In genomic region chr10:57313799-57314198, GRCm38 (mm10) we compare ENCODE assay signal across 17 mouse cellular contexts.
DNase-seq lines count a peak whose midpoint lies in the region; ATAC-seq lines count a peak whose summit lies in the region.
"Had no signal": no experiment of that assay in that cellular context is flagged by ENCODE, and none has a peak within 500 bp of the region (broad histone marks: within the 10 kb centered on the region; RNA-seq: fewer than 3 reads in every experiment).

No protein-coding gene starts in this region.

- WGBS in hindbrain, embryonic 13.5 days = 79% methylated on average over 3 of the region's 3 CpGs
- 86% methylated on average over 3 of the region's 3 CpGs for WGBS in hindbrain, embryonic 11.5 days
- WGBS in forebrain, embryonic 16.5 days = 75% methylated on average over 3 of the region's 3 CpGs
- WGBS in kidney, embryonic 15.5 days = 68% methylated on average over 3 of the region's 3 CpGs

- no peak overlapping the region for H3K9ac ChIP-seq in hindbrain, embryonic 13.5 days
- no peak overlapping the region for H3K9ac ChIP-seq in hindbrain, embryonic 11.5 days (ENCODE audit: low read depth, low read length)
- H3K9ac ChIP-seq in forebrain, embryonic 16.5 days (replicated peaks; ENCODE audit: low read depth, low read length) = no peak overlapping the region
- no peak overlapping the region for H3K9ac ChIP-seq in kidney, embryonic 15.5 days
- H3K9ac ChIP-seq: embryonic facial prominence, embryonic 15.5 days had no signal

- no peak overlapping the region for H3K4me2 ChIP-seq in hindbrain, embryonic 13.5 days
- H3K4me2 ChIP-seq in hindbrain, embryonic 11.5 days (replicated peaks; ENCODE audit: low read depth, low read length) = no peak overlapping the region
- no peak overlapping the region for H3K4me2 ChIP-seq in forebrain, embryonic 16.5 days (ENCODE audit: low read length)
- no peak overlapping the region for H3K4me2 ChIP-seq in kidney, embryonic 15.5 days
- H3K4me2 ChIP-seq: embryonic facial prominence, embryonic 15.5 days; liver, embryonic 11.5 days had no signal

- H3K9me3 ChIP-seq in hindbrain, embryonic 13.5 days = no peaks in the 10 kb centered on the region
- H3K9me3 ChIP-seq in hindbrain, embryonic 11.5 days (ENCODE audit: control insufficient read depth, low read length) = no peaks in the 10 kb centered on the region
- H3K9me3 ChIP-seq in forebrain, embryonic 16.5 days (ENCODE audit: control insufficient read depth, low read length) = no peaks in the 10 kb centered on the region
- H3K9me3 ChIP-seq in kidney, embryonic 15.5 days (replicated peaks) = no peaks in the 10 kb centered on the region
- H3K9me3 ChIP-seq: embryonic facial prominence, embryonic 15.5 days had no signal

- H3K4me3 ChIP-seq in hindbrain, embryonic 13.5 days = no peak overlapping the region
- H3K4me3 ChIP-seq in hindbrain, embryonic 11.5 days (ENCODE audit: low read depth, low read length) = no peak overlapping the region
- no peak overlapping the region for H3K4me3 ChIP-seq in forebrain, embryonic 16.5 days (replicated peaks; ENCODE audit: low read length)
- no peak overlapping the region for H3K4me3 ChIP-seq in kidney, embryonic 15.5 days (replicated peaks)
- H3K4me3 ChIP-seq: embryonic facial prominence, embryonic 15.5 days; myocyte had no signal

- H3K27me3 ChIP-seq in hindbrain, embryonic 13.5 days = no peaks in the 10 kb centered on the region
- H3K27me3 ChIP-seq in hindbrain, embryonic 11.5 days (ENCODE audit: control insufficient read depth, insufficient read depth, low read length) = no peaks in the 10 kb centered on the region
- no peaks in the 10 kb centered on the region for H3K27me3 ChIP-seq in forebrain, embryonic 16.5 days (replicated peaks; ENCODE audit: control insufficient read depth, insufficient read depth, low read length)
- H3K27me3 ChIP-seq in kidney, embryonic 15.5 days = no peaks in the 10 kb centered on the region; the same call in 1 of the 2 replicates
- H3K27me3 ChIP-seq: embryonic facial prominence, embryonic 15.5 days had no signal

- H3K27ac ChIP-seq in hindbrain, embryonic 13.5 days = no peak overlapping the region
- H3K27ac ChIP-seq in hindbrain, embryonic 11.5 days (ENCODE audit: low read depth, low read length) = no peak overlapping the region
- no peak overlapping the region for H3K27ac ChIP-seq in forebrain, embryonic 16.5 days (ENCODE audit: low read length)
- H3K27ac ChIP-seq in kidney, embryonic 15.5 days = no peak overlapping the region
- H3K27ac ChIP-seq: embryonic facial prominence, embryonic 15.5 days; stomach, postnatal 0 days had no signal

- DNase-seq in hindbrain, embryonic 11.5 days (ENCODE audit: low spot score) = no peak
- peak; percentile 53 for DNase-seq in brain, adult 2 months (ENCODE audit: low read depth, low spot score)
- peak; percentile 11 to 13 for DNase-seq in cerebellum, adult 18-20 months
- no peak for DNase-seq in left cerebral cortex, adult 9 months (ENCODE audit: low spot score in 2 of 2)
- DNase-seq: kidney, adult 11 months; kidney, postnatal 10 days; layer of hippocampus, adult 9-11 months; lung, postnatal 14 days; midbrain, embryonic 14.5 days; retina, postnatal 1 day had no signal

- no peaks in the 10 kb centered on the region for H3K4me1 ChIP-seq in hindbrain, embryonic 13.5 days (replicated peaks)
- no peaks in the 10 kb centered on the region for H3K4me1 ChIP-seq in hindbrain, embryonic 11.5 days (replicated peaks; ENCODE audit: control insufficient read depth, insufficient read depth, low read length)
- H3K4me1 ChIP-seq in forebrain, embryonic 16.5 days (replicated peaks; ENCODE audit: control insufficient read depth, insufficient read depth, low read length) = no peaks in the 10 kb centered on the region
- H3K4me1 ChIP-seq in kidney, embryonic 15.5 days = no peaks in the 10 kb centered on the region
- H3K4me1 ChIP-seq: embryonic facial prominence, embryonic 15.5 days had no signal

- no peaks in the 10 kb centered on the region for H3K36me3 ChIP-seq in hindbrain, embryonic 13.5 days
- H3K36me3 ChIP-seq in hindbrain, embryonic 11.5 days (ENCODE audit: control insufficient read depth, insufficient read depth, low read length) = no peaks in the 10 kb centered on the region
- H3K36me3 ChIP-seq in forebrain, embryonic 16.5 days (ENCODE audit: control insufficient read depth, insufficient read depth) = no peaks in the 10 kb centered on the region
- H3K36me3 ChIP-seq in kidney, embryonic 15.5 days = no peaks in the 10 kb centered on the region
- H3K36me3 ChIP-seq: embryonic facial prominence, embryonic 15.5 days had no signal

- ATAC-seq in hindbrain, embryonic 13.5 days (ENCODE audit: low FRiP score) = peak; percentile 72; the same call in 1 of the 2 replicates
- no peak for ATAC-seq in hindbrain, embryonic 11.5 days (ENCODE audit: low FRiP score)
- ATAC-seq in forebrain, embryonic 16.5 days = peak; percentile 83
- ATAC-seq in kidney, embryonic 15.5 days (replicated peaks; ENCODE audit: low FRiP score) = no peak

Comparison
In these comparisons a context has a peak if more than half of its experiments do, and no peak if none do; other contexts are left out.
1. ATAC-seq: peak in hindbrain, embryonic 13.5 days (single experiment) and forebrain, embryonic 16.5 days (single experiment); none in hindbrain, embryonic 11.5 days (single experiment) and kidney, embryonic 15.5 days (single experiment).
2. DNase-seq: peak in brain, adult 2 months (single experiment) and cerebellum, adult 18-20 months (2 of 2); none in hindbrain, embryonic 11.5 days (single experiment) and left cerebral cortex, adult 9 months (0 of 2).